Mouse (Mus musculus) liver, adult 2 months (tissue): Measurements from ENCODE around the gene P2ry1.

ENCODE experiments used
- CTCF ChIP-seq: fragments of 200-500 bp; IDR thresholded peaks from 2 replicates; pipeline ENCODE4 v1.5.1; 2011; ENCODE audit warnings: low read depth, low read length, control low read depth
- POLR2A ChIP-seq: fragments of 200-500 bp; IDR thresholded peaks from 2 replicates; pipeline ENCODE4 v1.6.1; 2011; ENCODE audit warnings: low read length, control low read depth; ENCODE audit not compliant: insufficient read depth; ENCODE audit errors: extremely low read depth

DNA sequence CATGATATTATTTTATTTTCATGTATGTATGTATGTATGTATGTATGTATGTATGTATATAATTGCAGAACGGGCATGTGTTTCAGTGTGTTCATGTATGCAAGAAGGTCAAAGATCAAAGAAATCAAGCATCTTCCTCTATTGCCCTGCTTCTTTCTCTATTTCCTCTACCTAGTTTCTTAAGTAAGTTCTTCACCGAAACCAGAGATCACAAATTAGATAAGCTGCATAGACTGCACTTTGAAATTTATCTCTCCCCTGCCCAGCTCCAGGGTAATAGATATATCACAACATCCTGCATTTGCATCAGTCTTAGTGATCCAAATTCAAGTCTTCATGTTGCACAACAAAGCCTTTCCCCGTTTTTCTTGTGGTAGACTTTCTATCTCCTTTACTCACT, 20.5 kb upstream of the P2ry1 start:
- TF ChIP-seq CTCF (no peak), POLR2A (no peak)
